Mouse (Mus musculus): ENCODE results near the gene Palm2. TPM values are rescaled to one million over a fixed set of nuclear protein-coding genes. Genes with fewer than 3 reads are reported as not detected.

Gene Palm2
- polyA plus RNA-seq, 1 experiment = 7.7 TPM

- no peak for DNase-seq (ENCODE audit: low read depth)
- TF ChIP-seq CTCF (IDR thresholded peaks at IDR 0.05; ENCODE audit: borderline replicate concordance, extremely low read depth, insufficient read depth, insufficient read length) = no peak
- no peak for TF ChIP-seq POLR2A (IDR thresholded peaks at IDR 0.05; ENCODE audit: borderline replicate concordance, extremely low read depth, insufficient read depth, insufficient read length, poor library complexity, severe bottlenecking)
These were observed 217.5 kb downstream of the Palm2 start for GRCm38 (mm10) chr4:57651547-57651946.

GRCm38 (mm10) chr4:57652185-57652904 is 218.3 kb downstream of the Palm2 start:
- DNase-seq (ENCODE audit: low read depth) = no peak
- TF ChIP-seq POLR2A (IDR thresholded peaks at IDR 0.05; ENCODE audit: borderline replicate concordance, extremely low read depth, insufficient read depth, insufficient read length, poor library complexity, severe bottlenecking) (no peak), CTCF (IDR thresholded peaks at IDR 0.05; ENCODE audit: borderline replicate concordance, extremely low read depth, insufficient read depth, insufficient read length) (no peak)

- no peak for DNase-seq (ENCODE audit: low read depth)
- TF ChIP-seq CTCF (IDR thresholded peaks at IDR 0.05; ENCODE audit: borderline replicate concordance, extremely low read depth, insufficient read depth, insufficient read length) (no peak), POLR2A (IDR thresholded peaks at IDR 0.05; ENCODE audit: borderline replicate concordance, extremely low read depth, insufficient read depth, insufficient read length, poor library complexity, severe bottlenecking) (no peak)
These were observed 221.9 kb downstream of the Palm2 start for GRCm38 (mm10) chr4:57655966-57656365.

GRCm38 (mm10) chr4:57656388-57656787 is 222.3 kb downstream of the Palm2 start:
- TF ChIP-seq POLR2A (IDR thresholded peaks at IDR 0.05; ENCODE audit: borderline replicate concordance, extremely low read depth, insufficient read depth, insufficient read length, poor library complexity, severe bottlenecking) (no peak), CTCF (IDR thresholded peaks at IDR 0.05; ENCODE audit: borderline replicate concordance, extremely low read depth, insufficient read depth, insufficient read length) (no peak)
- no peak for DNase-seq (ENCODE audit: low read depth)

- no peak for TF ChIP-seq POLR2A (IDR thresholded peaks at IDR 0.05; ENCODE audit: borderline replicate concordance, extremely low read depth, insufficient read depth, insufficient read length, poor library complexity, severe bottlenecking)
- peak; percentile 14; the same call in 1 of the 2 replicates for TF ChIP-seq CTCF (IDR thresholded peaks at IDR 0.05; ENCODE audit: borderline replicate concordance, extremely low read depth, insufficient read depth, insufficient read length)
- DNase-seq (ENCODE audit: low read depth) = no peak
These were observed 222.8 kb downstream of the Palm2 start for GRCm38 (mm10) chr4:57656861-57657260.

- TF ChIP-seq CTCF (IDR thresholded peaks at IDR 0.05; ENCODE audit: borderline replicate concordance, extremely low read depth, insufficient read depth, insufficient read length) (no peak), POLR2A (IDR thresholded peaks at IDR 0.05; ENCODE audit: borderline replicate concordance, extremely low read depth, insufficient read depth, insufficient read length, poor library complexity, severe bottlenecking) (no peak)
- peak; percentile 74 for DNase-seq (ENCODE audit: low read depth)
These were observed 226.4 kb downstream of the Palm2 start for GRCm38 (mm10) chr4:57660470-57660869.

GRCm38 (mm10) chr4:57666101-57666500 is 232.1 kb downstream of the Palm2 start:
- TF ChIP-seq POLR2A (IDR thresholded peaks at IDR 0.05; ENCODE audit: borderline replicate concordance, extremely low read depth, insufficient read depth, insufficient read length, poor library complexity, severe bottlenecking) (no peak), CTCF (IDR thresholded peaks at IDR 0.05; ENCODE audit: borderline replicate concordance, extremely low read depth, insufficient read depth, insufficient read length) (no peak)
- DNase-seq (ENCODE audit: low read depth) = no peak

GRCm38 (mm10) chr4:57670813-57671469 is 236.9 kb downstream of the Palm2 start:
- peak; percentile 50 for DNase-seq (ENCODE audit: low read depth)
- TF ChIP-seq POLR2A (IDR thresholded peaks at IDR 0.05; ENCODE audit: borderline replicate concordance, extremely low read depth, insufficient read depth, insufficient read length, poor library complexity, severe bottlenecking) = no peak
- TF ChIP-seq CTCF (IDR thresholded peaks at IDR 0.05; ENCODE audit: borderline replicate concordance, extremely low read depth, insufficient read depth, insufficient read length) = peak; percentile 51; the same call in 1 of the 2 replicates

GRCm38 (mm10) chr4:57672541-57672940 is 238.5 kb downstream of the Palm2 start:
- no peak for DNase-seq (ENCODE audit: low read depth)
- TF ChIP-seq POLR2A (IDR thresholded peaks at IDR 0.05; ENCODE audit: borderline replicate concordance, extremely low read depth, insufficient read depth, insufficient read length, poor library complexity, severe bottlenecking) (no peak), CTCF (IDR thresholded peaks at IDR 0.05; ENCODE audit: borderline replicate concordance, extremely low read depth, insufficient read depth, insufficient read length) (no peak)

- TF ChIP-seq CTCF (IDR thresholded peaks at IDR 0.05; ENCODE audit: borderline replicate concordance, extremely low read depth, insufficient read depth, insufficient read length) = peak; percentile 97
- no peak for TF ChIP-seq POLR2A (IDR thresholded peaks at IDR 0.05; ENCODE audit: borderline replicate concordance, extremely low read depth, insufficient read depth, insufficient read length, poor library complexity, severe bottlenecking)
- DNase-seq (ENCODE audit: low read depth) = peak; percentile 91
These were observed 239.2 kb downstream of the Palm2 start for GRCm38 (mm10) chr4:57672996-57673906.

GRCm38 (mm10) chr4:57674351-57674750 is 240.3 kb downstream of the Palm2 start:
- TF ChIP-seq POLR2A (IDR thresholded peaks at IDR 0.05; ENCODE audit: borderline replicate concordance, extremely low read depth, insufficient read depth, insufficient read length, poor library complexity, severe bottlenecking) = no peak
- no peak for DNase-seq (ENCODE audit: low read depth)

Data from brain, embryonic 14.5 days (tissue).